Mouse (Mus musculus): ENCODE results near the gene Clasp1. TPM values are rescaled to one million over a fixed set of nuclear protein-coding genes. Genes with fewer than 3 reads are reported as not detected.

Gene Clasp1
- polyA plus RNA-seq, 1 experiment from 2014 or later, result 101 TPM

DNA sequence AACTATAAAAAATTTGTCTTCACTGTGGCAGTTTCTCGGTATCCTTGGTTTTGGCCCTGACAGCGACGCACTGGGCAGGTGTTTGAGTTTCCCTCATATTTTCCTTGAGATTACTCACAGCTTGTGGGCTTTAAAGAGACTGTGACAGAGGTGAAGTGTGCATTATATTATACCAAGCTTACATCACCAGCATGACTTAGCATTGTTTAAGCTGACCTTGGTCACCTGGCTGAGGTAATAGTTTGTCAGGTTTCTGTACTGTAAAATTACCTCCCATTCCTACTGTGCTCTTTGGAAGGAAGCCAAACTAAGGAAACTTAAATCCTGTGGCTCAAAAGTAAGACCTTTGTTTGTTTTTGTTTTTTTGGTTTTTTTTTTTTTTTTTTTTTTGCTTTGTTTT, 69.4 kb downstream of the Clasp1 start:
- Histone ChIP-seq H3K36me3 (peaks cover 11% of the 10 kb centered on the region; the same call in 1 of the 2 replicates), H3K4me1 (replicated peaks) (peaks cover 41% of the 10 kb centered on the region), H3K9ac (no peak overlapping the region), H3K4me2 (peak overlapping the region; percentile 77), H3K27me3 (no peaks in the 10 kb centered on the region), H3K9me3 (no peaks in the 10 kb centered on the region), H3K4me3 (no peak overlapping the region), H3K27ac (replicated peaks) (no peak overlapping the region)
- no peak for ATAC-seq (ENCODE audit: low FRiP score, low read depth)
- 60% methylated on average over 3 of the region's 3 CpGs for WGBS

DNA sequence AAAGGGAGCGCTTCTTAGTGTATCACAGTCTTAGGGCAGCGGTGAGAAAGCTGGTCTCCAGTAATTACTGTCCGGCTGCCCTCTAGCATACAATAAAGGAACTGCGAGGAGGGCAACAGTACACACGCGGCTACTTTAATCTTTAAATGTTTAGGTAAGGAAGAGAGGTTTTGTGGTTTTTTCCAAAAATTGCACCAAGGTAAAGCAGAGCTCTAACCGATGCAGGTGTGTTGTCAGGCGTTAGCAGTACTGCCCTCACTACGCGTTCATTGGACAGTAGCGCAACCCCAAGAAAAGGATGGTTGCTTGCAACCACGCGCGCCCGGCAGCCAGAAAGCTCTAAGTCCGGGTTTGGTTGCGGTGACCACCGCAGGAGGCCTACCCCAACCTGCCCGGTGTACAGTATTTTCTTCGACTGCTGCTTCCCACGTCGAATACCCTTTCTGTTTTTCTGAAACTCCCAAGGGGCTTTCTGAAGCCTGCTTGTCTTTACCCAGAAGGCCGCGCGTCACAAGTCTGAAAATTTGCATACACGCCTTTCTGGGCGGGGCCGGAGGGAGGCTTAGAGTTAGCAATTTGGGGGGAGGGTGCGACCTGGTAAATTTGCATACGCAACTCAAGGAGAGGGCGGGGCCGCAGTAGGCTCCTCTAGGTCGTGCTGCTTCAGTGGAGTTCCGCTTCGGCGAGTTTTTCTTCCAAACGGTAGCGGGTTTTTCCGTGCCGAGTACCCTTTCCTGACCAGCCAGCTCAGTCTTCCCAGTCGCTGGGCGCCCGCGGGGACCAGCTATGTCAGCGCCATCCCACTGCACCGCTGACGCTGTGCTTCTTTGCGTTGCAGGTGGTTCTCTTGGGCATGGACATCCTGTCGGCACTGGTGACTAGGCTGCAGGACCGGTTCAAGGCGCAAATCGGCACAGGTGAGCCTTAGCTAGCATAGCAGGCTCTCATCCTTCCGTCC, 70.4 kb downstream of the Clasp1 start:
- Histone ChIP-seq H3K27ac (replicated peaks) (peak overlapping the region; percentile 95), H3K4me2 (peak overlapping the region; percentile 77), H3K4me1 (replicated peaks) (peaks cover 41% of the 10 kb centered on the region), H3K36me3 (peaks cover 17% of the 10 kb centered on the region; the same call in 1 of the 2 replicates), H3K4me3 (peak overlapping the region; percentile 54), H3K27me3 (no peaks in the 10 kb centered on the region), H3K9ac (peak overlapping the region; percentile 56), H3K9me3 (no peaks in the 10 kb centered on the region)
- ATAC-seq (ENCODE audit: low FRiP score, low read depth), result peak; percentile 90
- 1% methylated on average over 53 of the region's 53 CpGs for WGBS

DNA sequence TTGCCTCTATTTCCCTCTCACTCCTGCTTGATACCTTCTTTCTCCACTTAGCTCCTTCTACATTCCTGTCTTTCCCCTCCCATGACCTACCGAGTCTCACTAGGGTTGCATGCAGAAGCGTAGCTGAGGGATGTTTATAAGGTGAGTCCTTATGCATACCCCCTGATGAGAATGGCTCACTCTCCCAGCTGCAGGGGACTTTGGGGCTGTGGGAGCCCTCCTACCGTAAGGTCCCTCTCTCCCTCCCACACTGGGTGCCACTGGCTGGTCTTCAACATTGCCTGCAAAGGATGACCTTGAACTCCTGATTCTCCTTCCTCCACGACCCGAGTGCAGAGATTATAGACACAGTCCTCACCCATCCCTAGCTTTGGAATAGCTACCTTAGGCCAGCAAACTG, 71.9 kb downstream of the Clasp1 start:
- no peaks in the 10 kb centered on the region for H3K9me3 ChIP-seq
- WGBS, result 95% methylated on average over 5 of the region's 5 CpGs
- H3K27me3 ChIP-seq, result no peaks in the 10 kb centered on the region
- H3K36me3 ChIP-seq, result peaks cover 31% of the 10 kb centered on the region
- H3K4me1 ChIP-seq (replicated peaks), result peaks cover 41% of the 10 kb centered on the region
- no peak for ATAC-seq (ENCODE audit: low FRiP score, low read depth)
- H3K4me3 ChIP-seq, result no peak overlapping the region
- H3K4me2 ChIP-seq, result no peak overlapping the region
- H3K9ac ChIP-seq, result no peak overlapping the region
- H3K27ac ChIP-seq (replicated peaks), result no peak overlapping the region

DNA sequence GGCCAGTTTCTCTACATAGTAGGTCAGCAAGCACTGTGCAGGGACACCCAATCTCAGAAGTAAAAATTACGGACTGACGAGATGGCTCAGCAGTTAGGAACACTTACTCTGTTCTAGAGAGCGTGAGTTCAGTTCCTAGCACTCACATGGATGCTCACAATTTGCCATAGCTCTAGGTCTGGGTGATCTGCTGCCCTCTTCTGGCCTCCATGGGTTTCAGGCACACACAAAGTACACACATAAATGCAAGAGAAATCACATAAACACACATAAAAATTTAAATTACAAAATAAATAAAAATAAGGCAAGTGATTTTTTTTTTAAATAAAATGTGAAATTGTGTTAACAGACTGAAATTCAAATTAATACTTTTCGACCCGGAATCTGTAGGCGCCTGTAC, 77.2 kb downstream of the Clasp1 start:
- no peak for ATAC-seq (ENCODE audit: low FRiP score, low read depth)
- no peak overlapping the region for H3K27ac ChIP-seq (replicated peaks)
- no peaks in the 10 kb centered on the region for H3K9me3 ChIP-seq
- no peaks in the 10 kb centered on the region for H3K27me3 ChIP-seq
- no peaks in the 10 kb centered on the region for H3K4me1 ChIP-seq (replicated peaks)
- no peak overlapping the region for H3K9ac ChIP-seq
- no peak overlapping the region for H3K4me2 ChIP-seq
- no peak overlapping the region for H3K4me3 ChIP-seq
- peaks cover 64% of the 10 kb centered on the region for H3K36me3 ChIP-seq
- WGBS, result 96% methylated on average over 6 of the region's 6 CpGs

DNA sequence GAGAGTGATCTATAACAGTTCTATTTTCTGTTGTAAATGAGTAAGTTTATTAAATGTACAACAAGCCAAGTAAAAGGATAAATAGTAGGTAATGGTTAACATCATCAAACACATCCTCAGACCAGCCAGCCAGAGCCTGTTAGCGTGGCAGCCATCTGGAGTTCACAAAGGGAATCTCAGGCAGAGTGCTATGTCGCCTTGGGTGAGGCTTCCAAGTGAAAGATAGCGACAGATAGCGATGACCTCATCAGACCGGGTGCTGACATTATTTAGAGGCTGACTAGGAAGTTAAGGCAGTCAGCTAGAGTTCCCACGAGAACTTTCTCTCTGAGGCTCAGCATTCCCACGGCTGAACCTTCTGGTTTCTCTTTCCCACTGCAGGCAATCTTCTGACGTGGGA, 83.5 kb downstream of the Clasp1 start:
- H3K4me2 ChIP-seq, result no peak overlapping the region
- H3K36me3 ChIP-seq, result peaks cover 36% of the 10 kb centered on the region
- no peaks in the 10 kb centered on the region for H3K27me3 ChIP-seq
- no peaks in the 10 kb centered on the region for H3K9me3 ChIP-seq
- ATAC-seq (ENCODE audit: low FRiP score, low read depth), result no peak
- no peak overlapping the region for H3K4me3 ChIP-seq
- H3K4me1 ChIP-seq (replicated peaks), result no peaks in the 10 kb centered on the region
- H3K9ac ChIP-seq, result no peak overlapping the region
- 87% methylated on average over 8 of the region's 8 CpGs for WGBS
- no peak overlapping the region for H3K27ac ChIP-seq (replicated peaks)

DNA sequence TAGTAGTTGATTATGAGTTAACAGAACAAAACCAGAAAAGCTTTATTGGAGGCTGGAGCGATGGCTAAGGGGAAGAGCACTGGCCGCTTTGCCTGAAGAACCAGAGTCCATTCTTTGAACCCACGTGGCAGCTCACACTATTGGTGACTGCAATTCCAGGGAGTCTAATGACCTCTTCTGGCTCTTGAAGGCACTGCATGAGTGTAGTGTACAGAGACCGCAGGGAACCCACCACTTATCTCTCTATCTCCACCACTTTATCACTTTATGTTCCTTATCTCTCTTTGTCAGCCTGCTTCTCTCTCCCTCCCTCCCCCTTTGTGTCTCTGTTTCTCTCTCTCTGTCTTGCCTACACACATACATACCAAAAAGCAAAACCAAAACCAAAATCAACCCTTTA, 88.1 kb downstream of the Clasp1 start:
- Histone ChIP-seq H3K4me1 (replicated peaks) (no peaks in the 10 kb centered on the region), H3K9me3 (no peaks in the 10 kb centered on the region), H3K36me3 (peaks cover 15% of the 10 kb centered on the region), H3K4me2 (no peak overlapping the region), H3K4me3 (no peak overlapping the region), H3K9ac (no peak overlapping the region), H3K27me3 (no peaks in the 10 kb centered on the region), H3K27ac (replicated peaks) (no peak overlapping the region)
- WGBS, result 42% methylated on average over 4 of the region's 4 CpGs
- peak; percentile 82; the same call in 1 of the 2 replicates for ATAC-seq (ENCODE audit: low FRiP score, low read depth)

DNA sequence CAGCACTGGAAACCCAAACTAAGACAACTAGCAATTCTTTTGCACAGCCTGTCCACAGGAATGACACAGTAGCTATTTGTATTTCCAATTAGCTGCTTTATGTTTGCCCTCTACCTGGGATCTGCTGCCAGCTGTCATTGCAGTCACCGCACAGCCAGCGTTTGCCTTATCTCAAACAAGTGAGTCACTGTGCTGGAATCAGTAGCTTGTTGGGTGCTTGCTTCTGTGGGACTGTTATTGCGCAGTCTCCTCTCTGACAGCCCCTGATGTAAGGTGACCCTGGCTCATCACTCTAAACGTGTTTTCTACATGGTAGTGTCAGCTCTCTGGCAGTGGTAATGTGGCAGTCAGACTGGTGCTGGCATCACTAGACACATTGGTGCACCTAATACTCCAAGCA, 90.4 kb downstream of the Clasp1 start:
- peaks cover 9% of the 10 kb centered on the region for H3K36me3 ChIP-seq
- no peak overlapping the region for H3K4me3 ChIP-seq
- 88% methylated on average over 4 of the region's 4 CpGs for WGBS
- H3K9ac ChIP-seq, result no peak overlapping the region
- no peak overlapping the region for H3K27ac ChIP-seq (replicated peaks)
- ATAC-seq (ENCODE audit: low FRiP score, low read depth), result no peak
- no peaks in the 10 kb centered on the region for H3K4me1 ChIP-seq (replicated peaks)
- H3K27me3 ChIP-seq, result no peaks in the 10 kb centered on the region
- H3K9me3 ChIP-seq, result no peaks in the 10 kb centered on the region
- H3K4me2 ChIP-seq, result no peak overlapping the region

DNA sequence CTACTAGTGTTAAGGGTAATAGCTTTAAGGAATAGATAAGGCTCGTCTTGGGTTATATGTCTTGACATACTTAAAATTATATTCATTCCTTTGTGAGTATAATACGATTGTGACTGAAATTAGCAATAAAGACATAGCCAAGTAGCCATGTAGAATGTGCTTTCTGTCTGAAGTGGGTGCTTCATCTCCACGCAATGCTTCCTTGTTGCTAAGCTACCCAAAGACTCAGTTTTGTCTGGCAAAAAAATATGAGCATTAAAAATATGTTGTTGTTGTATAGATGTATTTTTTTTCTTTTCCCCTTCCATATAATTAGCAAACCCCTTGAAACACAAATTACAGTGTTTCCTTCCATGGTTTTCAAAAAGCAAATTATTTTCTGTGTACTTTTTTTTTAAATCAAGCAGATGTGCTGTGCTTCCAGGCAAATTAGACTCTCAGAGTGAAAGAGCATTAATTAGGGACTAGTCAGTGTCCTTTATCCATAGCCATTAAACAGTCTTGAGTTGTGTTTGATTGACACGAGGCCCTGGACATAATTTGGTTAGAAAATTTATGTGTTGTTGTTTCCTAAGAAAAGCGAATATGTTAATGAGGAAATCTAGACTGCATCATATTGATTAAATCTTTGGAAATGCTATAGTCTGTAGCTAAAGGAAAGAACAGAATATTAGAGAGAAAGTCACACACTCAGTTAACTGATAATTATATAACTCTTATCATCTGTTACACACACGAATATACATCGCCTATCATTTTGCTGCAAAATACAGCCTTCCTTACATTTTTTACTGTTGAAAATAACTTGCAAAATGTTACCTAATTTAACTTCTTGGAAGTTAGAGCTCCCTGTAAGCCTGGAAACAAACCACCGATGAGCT, 91.9 kb downstream of the Clasp1 start:
- no peak for ATAC-seq (ENCODE audit: low FRiP score, low read depth)
- no peak overlapping the region for H3K9ac ChIP-seq
- WGBS, result 69% methylated on average over 8 of the region's 8 CpGs
- H3K4me3 ChIP-seq, result no peak overlapping the region
- H3K4me2 ChIP-seq, result no peak overlapping the region
- H3K4me1 ChIP-seq (replicated peaks), result no peaks in the 10 kb centered on the region
- H3K27ac ChIP-seq (replicated peaks), result no peak overlapping the region
- H3K27me3 ChIP-seq, result no peaks in the 10 kb centered on the region
- H3K36me3 ChIP-seq, result peaks cover 5% of the 10 kb centered on the region; the same call in 1 of the 2 replicates
- H3K9me3 ChIP-seq, result no peaks in the 10 kb centered on the region

DNA sequence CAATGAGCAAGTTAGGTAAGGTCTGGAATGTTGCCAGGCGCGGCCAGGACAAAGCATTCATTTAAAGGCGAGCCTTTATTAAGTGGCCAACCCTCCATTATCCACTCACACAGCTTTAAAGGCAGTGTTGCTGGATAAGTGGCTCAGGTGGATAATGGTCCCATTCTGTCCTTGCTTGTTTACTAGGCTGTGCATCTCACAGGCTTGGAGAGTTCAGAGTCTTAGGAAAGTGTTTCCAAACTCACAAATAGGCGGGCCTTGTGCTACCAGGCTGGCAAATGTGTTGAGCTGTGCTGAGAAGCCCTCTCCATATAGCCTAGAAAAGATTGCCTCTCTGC, 92.5 kb downstream of the Clasp1 start:
- H3K9ac ChIP-seq, result no peak overlapping the region
- 63% methylated on average over 4 of the region's 4 CpGs for WGBS
- H3K36me3 ChIP-seq, result peaks cover 5% of the 10 kb centered on the region; the same call in 1 of the 2 replicates
- H3K4me1 ChIP-seq (replicated peaks), result no peaks in the 10 kb centered on the region
- no peak overlapping the region for H3K27ac ChIP-seq (replicated peaks)
- H3K4me3 ChIP-seq, result no peak overlapping the region
- no peaks in the 10 kb centered on the region for H3K27me3 ChIP-seq
- no peak overlapping the region for H3K4me2 ChIP-seq
- no peak for ATAC-seq (ENCODE audit: low FRiP score, low read depth)
- no peaks in the 10 kb centered on the region for H3K9me3 ChIP-seq

DNA sequence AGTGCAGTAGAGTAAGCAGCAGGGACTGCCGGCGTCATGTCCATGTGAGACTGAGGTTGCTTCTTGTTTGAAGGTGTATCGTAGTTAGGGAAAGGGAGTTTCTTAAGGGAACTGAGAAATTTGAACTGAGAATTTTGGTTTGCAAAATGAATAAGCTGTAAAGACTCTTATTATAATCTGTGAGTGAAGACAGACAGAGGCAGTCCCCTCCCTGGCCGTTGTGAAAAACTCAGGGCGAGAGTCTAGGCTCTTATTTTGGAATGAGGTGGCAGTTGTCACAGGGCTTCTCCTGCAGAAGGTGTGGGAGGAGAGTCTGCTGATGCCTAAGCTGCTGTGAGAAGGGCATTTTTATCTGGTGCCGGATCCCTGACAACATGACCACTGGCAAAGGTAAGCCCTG, 92.8 kb downstream of the Clasp1 start:
- 83% methylated on average over 6 of the region's 6 CpGs for WGBS
- Histone ChIP-seq H3K4me1 (replicated peaks) (no peaks in the 10 kb centered on the region), H3K27me3 (no peaks in the 10 kb centered on the region), H3K4me3 (no peak overlapping the region), H3K9me3 (no peaks in the 10 kb centered on the region), H3K36me3 (peaks cover 5% of the 10 kb centered on the region; the same call in 1 of the 2 replicates), H3K27ac (replicated peaks) (no peak overlapping the region), H3K4me2 (no peak overlapping the region), H3K9ac (no peak overlapping the region)
- no peak for ATAC-seq (ENCODE audit: low FRiP score, low read depth)

DNA sequence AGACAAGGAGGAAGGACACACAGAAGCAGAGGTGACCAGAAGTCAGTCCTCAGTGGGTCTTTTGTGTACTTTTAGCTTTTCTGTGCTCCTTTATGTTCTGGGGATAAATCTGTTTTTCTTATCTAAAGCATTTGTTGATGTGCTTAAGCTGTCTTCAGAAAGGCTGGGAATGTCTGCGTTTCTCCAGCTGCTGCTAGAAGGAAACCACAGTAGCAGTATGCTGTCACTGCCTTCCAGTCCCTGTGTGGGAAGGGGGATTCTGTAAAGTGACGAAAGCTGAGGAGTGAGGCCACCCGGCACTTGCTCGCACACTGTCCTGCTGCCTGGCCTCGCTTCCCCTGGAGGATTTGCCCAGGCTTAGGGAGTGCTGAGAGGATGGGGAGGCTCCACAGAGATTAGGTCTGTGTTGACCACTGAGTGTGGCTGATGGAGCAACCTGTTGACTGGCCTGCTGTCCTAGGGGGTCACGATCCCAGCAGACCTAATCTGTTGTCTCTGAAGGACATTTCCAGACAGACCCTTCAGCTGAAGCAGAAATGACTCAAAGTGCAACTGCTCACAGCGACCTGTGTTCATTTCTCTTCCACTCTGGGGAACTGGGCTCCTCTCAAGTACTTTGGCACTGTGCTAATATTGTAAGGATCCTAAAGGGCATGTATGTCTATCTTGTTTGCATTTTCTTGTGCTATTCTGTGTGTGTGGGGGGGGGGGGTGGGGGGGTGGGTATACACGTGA, 93.6 kb downstream of the Clasp1 start:
- no peak overlapping the region for H3K4me3 ChIP-seq
- H3K4me2 ChIP-seq, result no peak overlapping the region
- H3K27ac ChIP-seq (replicated peaks), result no peak overlapping the region
- 87% methylated on average over 8 of the region's 8 CpGs for WGBS
- H3K4me1 ChIP-seq (replicated peaks), result no peaks in the 10 kb centered on the region
- H3K9ac ChIP-seq, result no peak overlapping the region
- ATAC-seq (ENCODE audit: low FRiP score, low read depth), result no peak
- H3K9me3 ChIP-seq, result no peaks in the 10 kb centered on the region
- peaks cover 5% of the 10 kb centered on the region; the same call in 1 of the 2 replicates for H3K36me3 ChIP-seq
- H3K27me3 ChIP-seq, result no peaks in the 10 kb centered on the region
